8 mouse cellular contexts compared by ENCODE assay signal in genomic region chr11:72207834-72208377, GRCm38 (mm10). TPM values are rescaled to one million over a fixed set of nuclear protein-coding genes. Genes with fewer than 3 reads are reported as not detected.
A peak's percentile ranks its signal among the peaks of the same experiment; 100 is the strongest.
DNase-seq lines count a peak whose midpoint lies in the region; ATAC-seq and TF ChIP-seq lines count a peak whose summit lies in the region.

No protein-coding gene starts in this region.

- no peak for TF ChIP-seq CTCF in gastrocnemius, adult 2 months (IDR thresholded peaks at IDR 0.05)

- intact Hi-C loops in gastrocnemius, adult 2 months (cut with DNase I): loop anchor here (2.0 to 5.0 kb wide), 2 partner anchors 71 to 156 kb away; no protein-coding TSS in a partner anchor

- DNase-seq in gastrocnemius, adult 2 months: no peak
- DNase-seq in gastrocnemius, adult 18-20 months (ENCODE audit: low spot score): no peak
- DNase-seq in intestine, embryonic 14.5 days (ENCODE audit: low spot score): no peak
- DNase-seq in midbrain, embryonic 10.5 days (ENCODE audit: low spot score): no peak
- no peak for DNase-seq in urinary bladder, postnatal 14 days (ENCODE audit: low spot score)
- DNase-seq in urinary bladder, postnatal 4 days (ENCODE audit: low spot score in 2 of 2): no peak
- no peak for DNase-seq in gastrocnemius, postnatal 4 days (ENCODE audit: low spot score in 2 of 2)

- peak overlapping the region; percentile 83 for H3K27ac ChIP-seq in gastrocnemius, adult 2 months
- peak overlapping the region; percentile 73; the same call in 1 of the 2 replicates for H3K27ac ChIP-seq in intestine, embryonic 14.5 days (ENCODE audit: low read depth)
- peak overlapping the region; percentile 90 for H3K27ac ChIP-seq in midbrain, embryonic 10.5 days (replicated peaks)

- H3K4me3 ChIP-seq in gastrocnemius, adult 2 months: peak overlapping the region; percentile 72
- peak overlapping the region; percentile 86 for H3K4me3 ChIP-seq in intestine, embryonic 14.5 days (ENCODE audit: low read depth, low read length)
- peak overlapping the region; percentile 95 for H3K4me3 ChIP-seq in midbrain, embryonic 10.5 days

- peaks cover 38% of the 10 kb centered on the region for H3K36me3 ChIP-seq in intestine, embryonic 14.5 days (ENCODE audit: control insufficient read depth, insufficient read depth, low read length)
- H3K36me3 ChIP-seq in midbrain, embryonic 10.5 days: peaks cover 50% of the 10 kb centered on the region

- peak overlapping the region; percentile 91 for H3K4me2 ChIP-seq in intestine, embryonic 14.5 days (ENCODE audit: low read length)

- peaks cover 15% of the 10 kb centered on the region for H3K4me1 ChIP-seq in intestine, embryonic 14.5 days (replicated peaks; ENCODE audit: control insufficient read depth, insufficient read depth, low read length)
- peaks cover 51% of the 10 kb centered on the region for H3K4me1 ChIP-seq in midbrain, embryonic 10.5 days

- 12% methylated on average over 17 of the region's 17 CpGs for WGBS in intestine, embryonic 14.5 days
- 24% methylated on average over 17 of the region's 17 CpGs for WGBS in midbrain, embryonic 10.5 days

- no peaks in the 10 kb centered on the region for H3K27me3 ChIP-seq in intestine, embryonic 14.5 days (replicated peaks; ENCODE audit: control insufficient read depth, insufficient read depth, low read length)
- H3K27me3 ChIP-seq in midbrain, embryonic 10.5 days (ENCODE audit: low read depth, poor library complexity, severe bottlenecking): no peaks in the 10 kb centered on the region

- peak overlapping the region; percentile 72 for H3K9ac ChIP-seq in intestine, embryonic 14.5 days (ENCODE audit: low read length)

- ATAC-seq in activated CD4-positive, CD25-positive, alpha-beta regulatory T cell, adult 4 months: peak; percentile 9
- no peak for ATAC-seq in intestine, embryonic 14.5 days (replicated peaks; ENCODE audit: low FRiP score, low TSS enrichment, low read depth)

- H3K9me3 ChIP-seq in intestine, embryonic 14.5 days (ENCODE audit: control insufficient read depth, low read length): no peaks in the 10 kb centered on the region
- no peaks in the 10 kb centered on the region for H3K9me3 ChIP-seq in midbrain, embryonic 10.5 days (replicated peaks)

RNA-seq across cellular contexts. Expression of gene Txndc17, which starts 0.6 kb away (rescaled TPM):
- total RNA-seq in gastrocnemius, adult 2 months (2021): 10 to 100 TPM; 29.2 to 30.4 TPM
- 10 to 100 TPM; 31.7 to 34.4 TPM for total RNA-seq in gastrocnemius, adult 18-20 months (2021)
- polyA plus RNA-seq in activated CD4-positive, CD25-positive, alpha-beta regulatory T cell, adult 4 months (2017; shearing (Covaris generic)): 100 to 1,000 TPM; 118 to 131 TPM
- 256 and 268 TPM in 2 replicates for polyA plus RNA-seq in intestine, embryonic 14.5 days (2014; fragmentation: Nextera tagmentation; extraction: Ambion mirVana)
- 166 and 185 TPM in 2 replicates for polyA plus RNA-seq in midbrain, embryonic 10.5 days (2016; fragmentation: Nextera tagmentation; extraction: Ambion mirVana)
- total RNA-seq in gastrocnemius, postnatal 4 days (2021): 10 to 100 TPM; 46.8 to 49.6 TPM

RNA-seq across cellular contexts. Expression of gene 4933427D14Rik, which starts 0.6 kb away (rescaled TPM):
- total RNA-seq in gastrocnemius, adult 2 months (2021): 1 to 10 TPM; 2.0 to 2.6 TPM
- total RNA-seq in gastrocnemius, adult 18-20 months (2021): 1 to 10 TPM in 1 of 2 experiments, under 1 TPM in 1; 0.83 to 1.0 TPM
- 10 to 100 TPM; 18.5 to 19.6 TPM for polyA plus RNA-seq in activated CD4-positive, CD25-positive, alpha-beta regulatory T cell, adult 4 months (2017; shearing (Covaris generic))
- 11.0 and 13.9 TPM in 2 replicates for polyA plus RNA-seq in intestine, embryonic 14.5 days (2014; fragmentation: Nextera tagmentation; extraction: Ambion mirVana)
- polyA plus RNA-seq in midbrain, embryonic 10.5 days (2016; fragmentation: Nextera tagmentation; extraction: Ambion mirVana): 19.0 and 20.2 TPM in 2 replicates
- total RNA-seq in gastrocnemius, postnatal 4 days (2021): 1 to 10 TPM; 4.7 to 5.9 TPM

RNA-seq across cellular contexts. Expression of gene Gm43951, which starts 1.3 kb away (rescaled TPM):
- under 1 TPM; 0.20 to 0.25 TPM for total RNA-seq in gastrocnemius, adult 2 months (2021)
- total RNA-seq in gastrocnemius, adult 18-20 months (2021): under 1 TPM; 0.09 to 0.17 TPM
- not detected for polyA plus RNA-seq in activated CD4-positive, CD25-positive, alpha-beta regulatory T cell, adult 4 months (2017; shearing (Covaris generic))
- 0.08 and 0.09 TPM in 2 replicates for polyA plus RNA-seq in intestine, embryonic 14.5 days (2014; fragmentation: Nextera tagmentation; extraction: Ambion mirVana)
- polyA plus RNA-seq in midbrain, embryonic 10.5 days (2016; fragmentation: Nextera tagmentation; extraction: Ambion mirVana): 0.28 and 0.61 TPM in 2 replicates
- total RNA-seq in gastrocnemius, postnatal 4 days (2021): under 1 TPM; 0.61 to 0.65 TPM

RNA-seq across cellular contexts. Expression of gene Med31, which starts 7.5 kb away (rescaled TPM):
- 1 to 10 TPM; 7.2 to 8.2 TPM for total RNA-seq in gastrocnemius, adult 2 months (2021)
- total RNA-seq in gastrocnemius, adult 18-20 months (2021): 1 to 10 TPM; 6.9 to 7.1 TPM
- polyA plus RNA-seq in activated CD4-positive, CD25-positive, alpha-beta regulatory T cell, adult 4 months (2017; shearing (Covaris generic)): 10 to 100 TPM; 13.0 to 15.6 TPM
- 37.3 and 38.0 TPM in 2 replicates for polyA plus RNA-seq in intestine, embryonic 14.5 days (2014; fragmentation: Nextera tagmentation; extraction: Ambion mirVana)
- 52.4 and 52.7 TPM in 2 replicates for polyA plus RNA-seq in midbrain, embryonic 10.5 days (2016; fragmentation: Nextera tagmentation; extraction: Ambion mirVana)
- total RNA-seq in gastrocnemius, postnatal 4 days (2021): 10 to 100 TPM; 10.8 to 12.0 TPM

RNA-seq across cellular contexts. Expression of gene Slc13a5, which starts 59.1 kb away (rescaled TPM):
- not detected for total RNA-seq in gastrocnemius, adult 2 months (2021)
- not detected for total RNA-seq in gastrocnemius, adult 18-20 months (2021)
- not detected for polyA plus RNA-seq in activated CD4-positive, CD25-positive, alpha-beta regulatory T cell, adult 4 months (2017; shearing (Covaris generic))
- 0.24 and 0.47 TPM in 2 replicates for polyA plus RNA-seq in intestine, embryonic 14.5 days (2014; fragmentation: Nextera tagmentation; extraction: Ambion mirVana)
- 0.26 and 0.82 TPM in 2 replicates for polyA plus RNA-seq in midbrain, embryonic 10.5 days (2016; fragmentation: Nextera tagmentation; extraction: Ambion mirVana)
- under 1 TPM; 0.23 to 0.52 TPM for total RNA-seq in gastrocnemius, postnatal 4 days (2021)
